Mouse (Mus musculus) WW6 (cell line): ENCODE measurements around the gene Prrt4.
A peak's percentile ranks its signal among the peaks of the same experiment; 100 is the strongest.
"Not testable (repeated sequence)": the region's sequence is repeated elsewhere in the genome, so short reads cannot be mapped to it uniquely, and the experiment has no call there.

Experiments used
- DNase-seq: peaks from one replicate; pipeline ENCODE4 v3.0.0-alpha.2; 2013; ENCODE audit warnings: low read depth, low spot score

Gene Prrt4

DNA sequence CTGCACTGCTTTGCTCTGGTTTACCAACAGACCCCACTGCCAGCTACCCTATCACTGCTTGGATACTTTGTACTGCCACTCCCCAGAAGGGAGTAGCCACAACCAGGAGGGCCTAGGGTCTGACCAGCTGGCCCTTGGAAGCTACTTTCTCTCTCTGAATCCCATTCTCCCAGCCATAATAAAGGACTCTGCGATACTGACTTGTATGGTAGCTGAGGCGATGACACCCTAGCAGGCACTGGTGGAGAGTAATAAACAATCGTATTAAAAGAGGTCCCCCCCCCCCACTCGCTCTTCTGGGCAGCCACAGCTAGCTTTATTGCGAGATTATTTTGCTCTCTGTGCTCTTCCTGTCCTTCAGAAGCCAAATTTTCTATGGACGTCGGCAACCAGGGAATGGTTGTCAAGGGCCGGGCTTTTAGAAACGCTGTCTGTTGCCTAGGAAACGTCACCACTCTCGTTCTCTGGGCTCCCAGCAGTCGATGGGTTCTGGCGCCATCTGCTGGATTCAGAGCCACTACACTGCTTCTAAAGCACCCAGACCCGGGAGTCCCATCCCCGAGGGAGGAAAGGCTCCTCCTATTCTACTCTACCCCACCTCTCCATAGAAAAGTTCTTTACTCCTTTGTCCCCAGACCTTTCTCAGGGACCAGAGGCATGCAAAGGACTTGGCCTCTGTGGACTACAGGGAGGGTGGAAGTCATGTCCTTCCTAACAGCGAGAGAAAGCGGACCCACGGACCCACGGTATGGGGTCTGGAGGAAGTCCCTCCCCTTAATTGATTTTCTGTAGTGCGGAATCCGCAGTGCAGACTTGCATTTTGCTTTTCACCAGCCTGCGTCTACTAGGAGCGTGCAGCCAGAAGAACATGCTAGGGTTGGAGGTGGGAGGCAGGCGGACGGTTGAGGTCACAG is 19.2 kb upstream of the Prrt4 start:
- DNase-seq: peak; percentile 78

DNA sequence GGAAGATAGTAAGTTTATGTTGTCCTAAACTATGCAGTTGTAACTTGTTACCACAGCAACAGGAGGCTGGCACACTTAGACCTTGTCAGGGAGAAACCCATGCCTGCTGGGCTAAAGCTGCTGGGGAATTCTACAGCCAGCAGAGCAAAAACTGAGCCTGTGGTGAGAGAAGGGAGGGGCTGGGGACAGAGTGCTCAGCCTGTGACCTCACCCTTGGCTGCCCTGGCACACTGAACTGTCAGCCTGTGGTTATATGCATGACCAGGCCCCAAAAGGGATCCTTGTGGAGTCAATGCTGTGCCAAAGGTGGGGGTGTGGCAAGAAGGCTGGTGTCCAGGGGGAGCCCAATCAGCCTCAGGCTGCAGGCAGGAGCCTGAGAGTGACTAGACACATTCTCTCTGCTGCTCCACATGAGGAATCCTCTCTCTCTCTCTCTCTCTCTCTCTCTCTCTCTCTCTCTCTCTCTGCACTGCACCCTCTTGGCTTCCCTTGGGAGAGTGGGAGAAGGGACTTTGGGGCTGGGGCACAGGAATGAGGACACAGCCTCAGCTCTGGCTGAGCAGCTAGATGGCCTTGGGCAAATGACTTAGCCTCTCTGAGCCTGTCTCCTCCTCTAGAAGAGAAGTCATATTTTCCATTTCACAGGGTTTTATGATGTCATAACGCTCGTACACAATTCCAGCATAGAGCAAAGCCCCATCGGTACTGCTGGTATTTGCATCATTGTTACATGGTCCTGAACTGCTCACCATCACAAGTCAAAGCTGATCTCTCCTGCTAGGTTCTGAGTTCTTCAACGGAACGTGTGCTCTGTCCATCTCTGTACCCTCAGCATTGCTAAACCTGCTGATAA is 16.7 kb upstream of the Prrt4 start:
- no peak for DNase-seq

DNA sequence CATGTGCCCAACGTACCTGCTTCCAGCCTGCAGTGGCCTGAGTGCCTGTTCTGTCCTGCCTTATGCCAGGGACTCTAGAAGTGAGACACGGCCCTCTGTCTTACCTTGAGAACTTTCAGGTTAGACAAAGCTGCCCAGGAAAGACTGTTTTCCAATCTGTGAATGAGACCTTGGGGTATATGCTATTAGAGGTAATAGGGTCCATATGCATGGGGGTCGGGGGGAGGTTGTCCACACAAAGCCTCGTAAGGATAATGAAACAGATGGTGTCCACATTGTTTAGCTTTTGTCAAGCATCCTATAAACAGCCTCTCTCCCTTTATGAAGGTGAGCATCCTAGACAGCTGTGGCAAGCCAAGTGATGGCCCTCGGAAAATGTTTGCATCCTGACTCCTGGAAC is 15.8 kb upstream of the Prrt4 start:
- no peak for DNase-seq

DNA sequence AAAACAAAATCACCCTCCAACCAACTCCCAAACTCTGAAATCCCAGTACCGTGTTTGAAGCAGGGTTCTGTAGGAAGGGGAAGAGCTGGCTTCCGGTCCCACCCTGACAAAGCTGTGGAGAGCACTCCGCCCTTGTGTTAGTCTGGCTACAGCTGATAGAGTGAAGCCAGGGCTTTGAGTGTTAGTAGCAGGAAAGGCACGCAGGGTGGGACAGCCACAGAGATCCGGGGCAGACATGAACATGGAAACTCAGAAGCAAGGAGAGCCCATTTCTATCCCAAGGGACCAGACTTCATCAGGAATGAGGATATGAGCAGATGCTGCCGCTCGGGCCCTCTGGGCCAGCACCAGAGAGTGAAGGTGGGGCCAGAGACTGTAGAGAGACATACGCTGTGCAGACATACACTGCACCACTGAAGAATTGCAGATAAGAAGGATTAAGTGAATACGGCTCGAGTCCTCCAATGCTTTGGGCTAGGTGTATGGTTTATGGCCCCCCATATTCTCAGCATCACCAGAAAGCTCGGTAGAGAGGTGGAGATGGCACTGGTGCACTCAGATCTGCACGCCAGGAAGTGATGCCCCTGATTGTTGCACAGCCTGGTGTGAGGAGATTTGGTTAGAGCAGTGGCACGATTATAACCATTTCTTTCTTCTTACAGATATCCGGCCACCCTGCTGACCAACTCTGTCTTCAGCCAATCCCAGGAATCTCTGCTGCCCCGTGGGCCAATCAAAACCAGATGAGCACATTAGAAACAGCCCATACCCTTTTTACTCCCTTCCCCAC is 14.8 kb upstream of the Prrt4 start:
- no peak for DNase-seq

DNA sequence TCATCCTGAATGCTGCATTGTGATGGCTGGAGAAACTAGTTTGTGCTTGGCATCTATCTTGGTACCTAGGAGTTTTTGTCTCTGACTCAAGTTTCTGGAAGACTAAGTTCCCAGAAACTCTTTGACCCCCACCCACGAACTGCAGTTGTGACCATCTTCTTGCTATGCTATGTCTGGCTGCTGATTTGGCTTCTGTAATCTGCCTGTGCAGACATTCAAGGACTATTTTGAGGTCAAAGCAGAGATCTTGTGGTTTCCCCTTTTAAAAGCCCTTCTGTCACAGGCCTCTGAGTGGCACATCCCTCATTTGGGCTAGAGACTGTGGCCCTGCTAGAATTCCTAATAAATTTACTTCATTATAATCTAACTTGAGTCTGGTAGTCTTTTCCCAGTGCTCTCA is 8.6 kb upstream of the Prrt4 start:
- no peak for DNase-seq

DNA sequence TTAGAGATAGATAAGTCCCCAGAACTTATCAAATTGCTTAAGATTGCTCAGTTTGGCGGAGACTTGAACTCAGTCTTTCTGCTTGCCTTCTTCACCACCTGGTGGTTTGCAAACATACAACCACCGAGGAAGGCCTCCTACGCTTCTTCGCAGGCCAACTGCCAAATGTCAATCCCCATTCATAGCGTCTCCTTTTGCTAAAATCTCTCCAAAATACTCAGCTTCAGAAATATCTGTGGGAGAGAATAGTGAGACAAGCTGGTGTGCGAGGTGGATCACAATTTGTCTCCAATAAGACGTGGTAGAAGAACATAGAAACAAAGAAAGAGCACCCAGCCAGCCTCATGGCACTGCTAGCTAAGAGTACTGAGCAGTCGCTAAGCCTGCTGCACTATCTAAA is 459 bp upstream of the Prrt4 start:
- no peak for DNase-seq

DNA sequence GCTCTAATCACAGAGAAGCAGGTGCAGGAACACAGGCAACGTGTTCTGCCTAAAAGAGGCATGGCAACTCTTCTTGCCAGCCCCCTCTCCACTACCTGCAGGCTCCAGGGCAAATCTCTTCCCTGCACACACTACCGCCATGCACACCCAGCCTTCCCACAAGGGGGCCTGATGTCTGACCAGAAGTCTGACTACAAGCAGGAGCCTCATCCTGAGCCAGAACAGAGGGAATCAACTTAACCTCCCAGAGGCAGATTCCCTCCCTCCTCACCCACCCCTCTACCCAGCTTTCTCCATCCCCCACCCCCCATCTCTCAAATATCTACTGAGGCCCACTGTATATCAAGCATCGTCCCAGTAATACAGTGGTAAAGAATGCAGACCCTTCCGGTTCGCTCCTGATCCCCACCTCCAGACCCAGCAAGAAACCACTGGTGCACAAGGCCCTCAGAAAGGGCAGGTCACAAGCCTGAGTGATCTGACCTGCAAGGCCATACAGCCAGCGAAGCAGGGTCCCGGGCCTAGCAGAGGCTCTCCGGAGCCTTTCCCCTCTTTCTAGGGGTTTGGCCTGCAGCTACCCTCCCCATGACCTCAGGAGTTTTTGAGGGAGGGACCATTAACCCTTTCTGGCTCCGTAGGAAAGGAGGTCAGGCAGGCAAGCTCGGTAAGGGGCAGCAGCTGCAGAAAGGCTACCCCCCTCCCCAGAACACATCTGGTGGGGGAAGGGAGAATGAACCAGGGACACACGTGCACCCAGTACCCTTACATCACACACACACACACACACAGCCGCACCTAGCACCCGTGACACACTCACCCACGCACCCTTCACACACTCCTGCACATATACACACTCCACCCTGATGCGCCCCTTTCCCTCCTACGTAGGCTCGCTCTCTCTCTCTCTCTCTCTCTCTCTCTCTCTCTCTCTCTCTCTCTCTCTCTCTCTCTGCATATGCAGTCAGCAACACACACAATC is 1.2 kb downstream of the Prrt4 start:
- DNase-seq: no peak

DNA sequence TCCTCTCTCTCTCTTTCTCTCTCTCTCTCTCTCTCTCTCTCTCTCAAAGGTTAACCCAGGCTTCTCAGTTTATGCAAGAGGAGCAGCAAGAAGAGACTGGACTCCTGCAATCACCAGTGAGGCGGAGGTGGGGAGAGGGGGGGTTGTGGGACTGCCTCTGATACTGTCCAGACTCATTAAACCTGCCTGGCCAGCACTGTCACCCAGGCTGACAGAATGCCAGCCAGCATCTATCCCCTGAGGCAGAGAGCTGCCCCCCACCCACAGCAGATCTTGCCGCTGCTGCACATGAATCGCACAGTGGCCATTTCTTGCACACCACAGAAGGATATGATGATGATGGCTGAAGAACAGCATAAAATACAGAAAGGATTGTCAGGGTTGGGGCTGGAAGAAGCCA is 4.3 kb downstream of the Prrt4 start:
- no peak for DNase-seq

DNA sequence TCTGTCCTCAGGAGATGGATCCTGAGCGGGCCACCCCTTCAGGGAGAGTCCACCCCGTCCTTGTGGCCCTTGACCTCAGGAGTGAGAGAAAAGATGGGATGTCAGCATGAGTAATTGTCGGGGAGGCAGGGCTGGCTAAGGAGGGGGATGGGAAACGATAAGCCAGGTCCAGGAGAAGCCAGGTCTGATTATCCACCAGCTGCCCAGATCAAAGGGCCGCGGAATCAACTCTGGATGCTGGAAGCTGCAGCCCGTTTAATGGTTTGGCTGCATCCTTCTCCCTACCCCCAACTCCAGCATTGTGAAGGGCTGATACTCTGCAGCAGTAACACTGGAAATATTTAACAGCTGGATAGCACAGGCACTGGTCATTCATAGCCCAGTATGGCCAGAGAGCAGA is 5.0 kb downstream of the Prrt4 start:
- no peak for DNase-seq

DNA sequence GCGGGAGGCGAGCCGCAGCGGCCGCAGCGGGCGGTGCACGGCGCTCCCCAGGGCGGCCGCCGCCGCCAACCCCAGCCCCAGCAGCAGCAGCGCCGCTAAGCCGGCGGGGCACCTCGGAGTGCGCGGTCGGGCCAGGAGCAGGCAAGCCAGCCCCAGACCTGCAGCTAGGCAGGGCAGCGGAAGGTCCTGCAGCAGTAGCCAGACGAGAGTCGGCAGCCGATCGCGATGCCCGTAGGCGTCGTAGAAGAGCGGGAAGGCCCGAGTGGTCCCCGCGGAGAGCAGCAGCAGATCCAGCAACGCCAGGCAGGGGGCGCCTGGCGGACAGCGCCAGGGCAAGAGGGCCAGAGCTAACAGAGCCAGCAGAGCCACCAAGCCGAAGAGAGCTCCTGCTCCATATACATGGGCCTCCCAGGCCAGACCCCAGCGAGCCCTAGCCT is 8.4 kb downstream of the Prrt4 start:
- DNase-seq: no peak

DNA sequence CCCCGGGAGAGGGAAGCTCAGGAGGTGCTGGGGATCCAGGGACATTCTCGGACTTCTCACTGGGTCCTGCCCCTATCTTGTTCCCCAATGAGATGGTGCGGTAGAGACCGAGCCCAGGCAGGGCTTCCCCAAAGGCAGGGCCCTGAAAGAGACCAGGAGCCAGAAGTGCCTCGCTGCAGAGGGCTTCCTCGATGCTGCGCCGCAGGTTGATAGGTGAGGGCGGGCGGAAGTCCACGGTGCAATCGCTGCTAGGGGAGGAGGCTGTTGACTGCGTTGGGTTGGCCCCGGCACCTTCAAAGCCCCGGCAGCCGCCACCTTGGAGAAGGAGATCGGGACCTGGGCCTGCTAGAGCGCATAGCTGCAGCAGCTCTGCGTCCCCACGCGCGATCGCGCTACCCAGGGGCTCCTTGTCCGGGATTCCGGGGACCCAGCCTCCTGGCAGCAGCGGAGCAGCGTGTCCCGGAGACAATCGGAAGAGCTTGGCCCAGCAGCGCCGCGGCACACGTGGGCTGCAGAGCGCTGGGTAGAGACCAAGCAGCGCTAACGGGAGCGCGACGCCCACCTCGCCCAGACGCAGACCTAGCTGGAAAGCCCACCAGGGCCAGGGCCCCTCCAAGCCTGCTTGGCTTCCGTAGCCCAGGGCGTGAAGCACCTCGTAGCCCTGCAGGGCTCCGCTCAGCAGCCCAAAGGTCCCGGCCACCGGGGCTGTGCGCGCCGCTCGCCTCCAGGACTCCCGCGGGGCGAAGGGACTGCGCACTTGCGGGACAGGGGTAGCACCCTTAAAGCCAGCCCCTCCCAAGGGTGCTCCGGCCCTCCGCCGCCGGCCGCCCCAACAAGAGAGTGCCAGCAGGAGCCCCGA is 9.1 kb downstream of the Prrt4 start:
- DNase-seq: peak; percentile 58

DNA sequence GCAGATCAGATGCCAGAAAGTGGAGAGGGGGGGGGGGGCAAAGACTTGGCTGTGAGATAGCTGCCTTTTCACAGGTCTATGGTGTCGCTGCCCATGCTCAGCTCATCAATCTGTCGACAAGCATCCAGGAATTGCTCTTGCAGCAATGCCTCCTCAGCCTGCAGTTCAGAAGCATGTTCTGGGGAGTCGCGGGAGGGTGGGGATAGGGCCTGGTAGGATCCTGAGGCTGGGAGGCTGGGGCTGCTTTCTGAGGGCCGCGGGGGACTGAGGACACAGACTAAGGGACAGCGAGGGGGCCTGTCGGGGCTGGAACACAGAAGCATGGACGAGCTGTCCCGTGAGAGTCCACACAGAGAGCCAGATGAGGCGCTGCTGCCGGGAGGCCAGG is 9.7 kb downstream of the Prrt4 start:
- DNase-seq: no peak

DNA sequence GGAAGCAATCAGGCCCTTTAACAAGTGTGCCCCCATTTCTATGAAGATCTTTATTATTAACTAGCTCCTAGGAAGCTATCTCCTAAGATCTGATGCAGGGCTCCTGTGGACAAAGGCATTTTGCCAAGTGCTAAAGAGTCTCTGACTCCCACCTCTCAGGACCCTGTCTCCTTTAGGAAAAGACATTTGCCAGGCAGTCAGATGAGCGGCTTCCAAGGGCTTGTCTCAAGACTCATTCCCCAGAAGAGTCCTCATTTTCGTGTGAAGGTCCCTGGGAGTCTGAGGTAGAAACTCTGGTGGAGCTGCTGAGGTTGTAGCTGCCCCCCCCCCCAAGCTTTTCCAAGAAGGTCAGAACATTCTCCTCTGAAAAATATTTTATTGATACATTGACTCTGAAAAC is 10.5 kb downstream of the Prrt4 start:
- DNase-seq: no peak

DNA sequence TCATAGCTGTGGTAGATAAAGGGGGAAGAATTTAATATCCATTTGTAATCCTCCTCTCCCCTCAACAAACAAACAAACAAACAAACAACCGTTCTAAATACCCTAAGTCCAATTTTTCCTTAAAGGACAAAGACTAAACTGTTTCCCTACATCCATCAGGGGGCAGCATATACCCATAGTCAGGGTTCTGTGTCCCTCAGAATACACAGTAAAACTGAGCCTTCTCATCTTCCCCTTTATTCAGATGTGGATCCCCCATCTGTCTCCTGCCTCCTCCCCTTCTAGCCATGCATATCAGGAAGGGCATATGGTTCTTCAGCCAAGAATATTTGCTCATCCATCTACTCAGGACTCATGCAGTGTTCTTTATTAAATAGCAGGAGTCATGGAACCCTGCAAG is 13.2 kb downstream of the Prrt4 start:
- DNase-seq: no peak

DNA sequence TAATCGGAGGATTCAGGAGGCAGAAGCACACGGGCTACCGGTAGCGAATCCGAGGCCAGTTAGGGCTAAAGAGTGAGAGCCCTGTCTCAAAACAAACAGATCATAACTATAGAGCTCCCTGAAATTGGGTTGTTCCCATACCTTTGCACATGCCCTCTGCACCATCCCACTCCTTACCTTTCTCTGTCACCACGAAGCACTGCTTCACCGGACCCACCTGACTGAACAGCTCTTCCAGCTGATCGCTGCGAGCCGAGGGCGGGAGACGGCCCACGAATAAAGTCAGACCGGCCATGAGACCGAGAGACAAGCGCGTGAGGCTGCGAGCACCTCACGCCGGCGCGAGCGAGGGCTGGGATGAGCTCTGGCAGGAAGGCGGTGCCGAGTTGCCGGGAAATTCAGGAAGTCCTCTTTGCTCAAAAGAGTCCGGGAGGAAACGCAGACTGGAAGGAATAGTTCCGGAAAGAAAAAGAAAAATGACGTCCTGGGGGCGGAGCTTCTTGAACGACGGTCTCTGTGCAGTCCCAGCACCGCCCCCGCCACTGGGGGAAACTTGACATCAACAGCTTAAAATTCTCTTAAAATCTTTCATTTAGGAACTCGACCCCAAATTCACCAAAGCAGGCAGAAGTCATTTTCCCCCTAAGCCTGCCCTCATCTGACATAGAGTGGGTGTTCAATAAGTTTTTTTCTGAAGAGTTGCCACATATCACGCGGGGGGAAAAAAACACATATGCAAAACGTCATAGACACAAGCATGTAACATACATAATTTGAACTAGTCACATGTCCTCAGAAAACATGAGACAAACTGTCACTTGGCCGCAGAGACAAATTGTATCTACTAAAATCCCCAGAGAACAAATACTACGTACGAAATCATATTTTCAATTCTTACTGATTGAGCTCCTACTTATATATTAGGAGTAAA is 14.8 kb downstream of the Prrt4 start, which contains the start of gene Rbm28:
TSS of gene Rbm28 (minus strand) at position 693 of the 931 bp plus-strand sequence.
- peak; percentile 85 for DNase-seq

DNA sequence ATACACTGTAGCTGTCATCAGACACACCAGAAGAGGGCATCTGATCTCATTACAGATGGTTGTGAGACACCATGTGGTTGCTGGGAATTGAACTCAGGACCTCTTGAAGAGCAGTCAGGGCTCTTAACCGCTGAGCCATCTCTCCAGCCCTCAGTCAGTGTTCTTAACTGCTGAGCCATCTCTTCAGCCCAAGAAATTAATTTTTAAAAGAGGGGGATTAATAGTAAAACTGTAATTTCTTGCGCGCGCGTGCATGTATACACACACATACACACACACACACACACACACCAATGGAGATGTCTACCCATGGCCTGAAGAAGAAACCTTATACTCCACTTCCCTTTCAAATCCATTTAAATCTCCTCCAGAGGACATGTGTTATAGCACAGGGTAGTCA is 18.1 kb downstream of the Prrt4 start:
- DNase-seq: not testable (repeated sequence)

DNA sequence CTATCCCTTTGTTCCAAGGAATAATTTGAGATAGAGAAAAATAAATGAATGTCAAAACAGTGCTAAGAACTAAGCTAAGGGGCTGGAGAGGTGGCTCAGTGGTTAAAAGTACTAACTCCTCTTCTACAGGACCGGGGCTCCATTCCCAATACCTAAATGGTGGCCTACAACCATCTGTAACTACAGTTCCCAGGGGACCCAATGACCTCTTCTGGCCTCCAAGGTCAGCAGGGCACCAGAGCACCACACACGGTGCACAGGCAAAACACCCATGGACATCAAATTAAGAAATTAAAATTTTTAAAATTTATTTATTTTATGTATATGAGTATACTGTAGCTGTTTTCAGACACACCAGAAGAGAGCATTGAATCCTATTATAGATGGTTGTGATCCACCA is 18.6 kb downstream of the Prrt4 start:
- no peak for DNase-seq

DNA sequence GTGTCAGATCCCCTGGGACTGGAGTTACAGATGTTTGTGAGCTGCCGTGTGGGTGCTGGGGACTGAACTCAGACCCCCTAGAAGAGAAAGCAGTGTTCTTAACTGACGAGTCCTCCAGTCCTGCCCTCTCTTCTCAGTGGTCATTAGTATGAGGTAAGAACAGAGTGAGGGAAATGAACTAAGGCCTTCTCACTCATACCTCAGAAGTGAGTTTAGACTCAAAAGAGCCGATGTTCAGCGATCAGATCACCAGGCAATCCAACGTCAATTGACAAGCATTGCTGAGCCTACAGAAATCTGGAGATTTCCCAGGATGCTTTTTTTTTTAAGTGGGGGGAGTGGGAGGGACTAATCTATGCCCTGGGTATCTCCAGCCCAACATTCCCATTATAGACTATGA is 23.1 kb downstream of the Prrt4 start:
- no peak for DNase-seq

DNA sequence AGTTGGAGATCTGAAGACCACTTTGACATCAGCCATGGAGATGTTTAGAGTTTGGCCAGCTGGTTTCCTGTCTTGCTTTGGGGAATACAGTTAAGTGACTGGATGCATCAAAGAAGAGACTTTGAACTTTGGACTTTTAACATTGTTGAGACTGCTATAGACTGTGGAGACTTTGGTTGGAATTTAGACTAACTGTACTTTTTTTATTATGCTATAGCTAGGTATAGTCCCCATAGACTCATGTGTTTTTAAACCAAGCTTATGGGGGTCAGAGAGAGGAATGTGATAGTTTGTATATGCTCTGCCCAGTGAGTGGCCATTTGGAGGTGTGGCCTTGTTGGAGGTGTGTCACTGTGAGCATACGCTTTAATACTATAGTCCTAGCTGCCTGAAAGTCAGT is 29.4 kb downstream of the Prrt4 start:
- DNase-seq: no peak
